Mouse (Mus musculus): Measurements from ENCODE around the gene Rad9b.

The Rad9b gene

GRCm38 (mm10) chr5:122353807-122354491 lies at the start of gene Rad9b, which contains the start of gene Vps29:
Rad9b (minus strand) TSS chr5:122354233.
Vps29 (plus strand) TSS chr5:122354369.
- peak; percentile 99 for DNase-seq (ENCODE audit: low read depth, low spot score)

GRCm38 (mm10) chr5:122403362-122403761 lies 49.3 kb upstream of the Rad9b start:
- no peak for DNase-seq (ENCODE audit: low read depth, low spot score)

- no peak for DNase-seq (ENCODE audit: low read depth, low spot score)
These were observed 48.7 kb upstream of the Rad9b start for GRCm38 (mm10) chr5:122402772-122403171.

GRCm38 (mm10) chr5:122402160-122402559 lies 48.1 kb upstream of the Rad9b start:
- DNase-seq (ENCODE audit: low read depth, low spot score) = no peak

GRCm38 (mm10) chr5:122401303-122401640 lies 47.2 kb upstream of the Rad9b start:
- no peak for DNase-seq (ENCODE audit: low read depth, low spot score)

GRCm38 (mm10) chr5:122400628-122401302 lies 46.7 kb upstream of the Rad9b start:
- DNase-seq (ENCODE audit: low read depth, low spot score) = no peak

GRCm38 (mm10) chr5:122399871-122400270 lies 45.8 kb upstream of the Rad9b start:
- DNase-seq (ENCODE audit: low read depth, low spot score) = no peak

GRCm38 (mm10) chr5:122397495-122397894 lies 43.5 kb upstream of the Rad9b start:
- no peak for DNase-seq (ENCODE audit: low read depth, low spot score)

- DNase-seq (ENCODE audit: low read depth, low spot score) = no peak
These were observed 42.8 kb upstream of the Rad9b start for GRCm38 (mm10) chr5:122396791-122397190.

- no peak for DNase-seq (ENCODE audit: low read depth, low spot score)
These were observed 39.9 kb upstream of the Rad9b start for GRCm38 (mm10) chr5:122393887-122394286.

- DNase-seq (ENCODE audit: low read depth, low spot score) = no peak
These were observed 38.4 kb upstream of the Rad9b start for GRCm38 (mm10) chr5:122392227-122393004.

GRCm38 (mm10) chr5:122391786-122392180 lies 37.8 kb upstream of the Rad9b start, which contains the start of gene Arpc3:
Arpc3 (plus strand) TSS chr5:122391878.
- DNase-seq (ENCODE audit: low read depth, low spot score) = peak; percentile 79

GRCm38 (mm10) chr5:122391178-122391785 lies 37.2 kb upstream of the Rad9b start:
- no peak for DNase-seq (ENCODE audit: low read depth, low spot score)

- no peak for DNase-seq (ENCODE audit: low read depth, low spot score)
These were observed 36.6 kb upstream of the Rad9b start for GRCm38 (mm10) chr5:122390671-122391070.

- DNase-seq (ENCODE audit: low read depth, low spot score) = no peak
These were observed 36.0 kb upstream of the Rad9b start for GRCm38 (mm10) chr5:122390006-122390405.

GRCm38 (mm10) chr5:122379374-122380155 lies 25.5 kb upstream of the Rad9b start:
- no peak for DNase-seq (ENCODE audit: low read depth, low spot score)

GRCm38 (mm10) chr5:122378171-122378570 lies 24.1 kb upstream of the Rad9b start:
- no peak for DNase-seq (ENCODE audit: low read depth, low spot score)

- DNase-seq (ENCODE audit: low read depth, low spot score) = no peak
These were observed 23.2 kb upstream of the Rad9b start for GRCm38 (mm10) chr5:122377101-122377833.

- DNase-seq (ENCODE audit: low read depth, low spot score) = no peak
These were observed 18.8 kb upstream of the Rad9b start for GRCm38 (mm10) chr5:122372878-122373277.

GRCm38 (mm10) chr5:122372192-122372769 lies 18.2 kb upstream of the Rad9b start, which contains the start of gene Fam216a:
Fam216a (minus strand) TSS chr5:122372364.
- DNase-seq (ENCODE audit: low read depth, low spot score) = peak; percentile 99

Data from brain, embryonic 18.5 days (tissue).